ENCODE assay signal across 9 mouse cellular contexts in genomic region chr10:104661672-104662071, GRCm38 (mm10).
A peak's percentile ranks its signal among the peaks of the same experiment; 100 is the strongest.
DNase-seq lines count a peak whose midpoint lies in the region; ATAC-seq and TF ChIP-seq lines count a peak whose summit lies in the region.
"Had no signal": no experiment of that assay in that cellular context is flagged by ENCODE, and none has a peak within 500 bp of the region (broad histone marks: within the 10 kb centered on the region; RNA-seq: fewer than 3 reads in every experiment).

No protein-coding gene starts in this region.

- intact Hi-C loops in left cerebral cortex, postnatal 4 days (cut with DNase I), result no loop called here
- intact Hi-C loops in left cerebral cortex, adult 2 months (cut with DNase I), result no loop called here

- H3K4me1 ChIP-seq in forebrain, embryonic 13.5 days, result peaks cover 11% of the 10 kb centered on the region; the same call in 1 of the 2 replicates
- H3K4me1 ChIP-seq in midbrain, embryonic 15.5 days, result peaks cover 6% of the 10 kb centered on the region

- no peaks in the 10 kb centered on the region for H3K9me3 ChIP-seq in forebrain, embryonic 13.5 days (replicated peaks)
- no peaks in the 10 kb centered on the region for H3K9me3 ChIP-seq in midbrain, embryonic 15.5 days

- no peak overlapping the region for H3K9ac ChIP-seq in forebrain, embryonic 13.5 days
- H3K9ac ChIP-seq in midbrain, embryonic 15.5 days, result no peak overlapping the region

- no peaks in the 10 kb centered on the region for H3K36me3 ChIP-seq in forebrain, embryonic 13.5 days (ENCODE audit: poor library complexity, severe bottlenecking)
- no peaks in the 10 kb centered on the region for H3K36me3 ChIP-seq in midbrain, embryonic 15.5 days (replicated peaks)

- peak; percentile 91 for ATAC-seq in forebrain, embryonic 13.5 days
- peak; percentile 93 for ATAC-seq in midbrain, embryonic 15.5 days (replicated peaks)

- no peak overlapping the region for H3K4me3 ChIP-seq in left cerebral cortex, adult 2 months
- H3K4me3 ChIP-seq in forebrain, embryonic 13.5 days, result no peak overlapping the region
- no peak overlapping the region for H3K4me3 ChIP-seq in midbrain, embryonic 15.5 days
- H3K4me3 ChIP-seq: gastrocnemius, adult 2 months had no signal

- TF ChIP-seq CTCF in left cerebral cortex, adult 2 months (IDR thresholded peaks at IDR 0.05), result no peak

- no peak overlapping the region for H3K27ac ChIP-seq in left cerebral cortex, adult 2 months
- no peak overlapping the region for H3K27ac ChIP-seq in forebrain, embryonic 13.5 days
- 0 out of 2 replicates have a peak overlapping the region, but pooled peaks have one; percentile 38 for H3K27ac ChIP-seq in midbrain, embryonic 15.5 days
- H3K27ac ChIP-seq: gastrocnemius, adult 2 months had no signal

- WGBS in forebrain, embryonic 13.5 days, result 11% methylated on average over 7 of the region's 7 CpGs
- 12% methylated on average over 7 of the region's 7 CpGs for WGBS in midbrain, embryonic 15.5 days

- H3K4me2 ChIP-seq in forebrain, embryonic 13.5 days, result no peak overlapping the region
- peak overlapping the region; percentile 20; the same call in 1 of the 2 replicates for H3K4me2 ChIP-seq in midbrain, embryonic 15.5 days

- no peaks in the 10 kb centered on the region for H3K27me3 ChIP-seq in forebrain, embryonic 13.5 days
- no peaks in the 10 kb centered on the region for H3K27me3 ChIP-seq in midbrain, embryonic 15.5 days (replicated peaks)

- DNase-seq in adrenal gland, postnatal 10 days, result peak; percentile 25
- DNase-seq in adrenal gland, postnatal 36 days, result no peak
- peak; percentile 93 for DNase-seq in left cerebral cortex, postnatal 4 days
- no peak for DNase-seq in left cerebral cortex, adult 2 months (ENCODE audit: extremely low spot score in 1 of 2, low spot score in 2 of 2)
- DNase-seq in adipocyte (ENCODE audit: low spot score), result no peak
- DNase-seq in adrenal gland, adult 8-10 months, result no peak
- DNase-seq: gastrocnemius, adult 2 months had no signal

Comparison
In these comparisons a context has a peak if more than half of its experiments do, and no peak if none do; other contexts are left out.
1. DNase-seq: peak in adrenal gland, postnatal 10 days (single experiment) and left cerebral cortex, postnatal 4 days (single experiment); none in adrenal gland, postnatal 36 days (0 of 2), left cerebral cortex, adult 2 months (0 of 2), adipocyte (single experiment) and adrenal gland, adult 8-10 months (single experiment).